Mouse (Mus musculus) monocyte, adult 5-6 weeks (primary cell): Measurements from ENCODE around the gene Gm12216. TPM values are rescaled to one million over a fixed set of nuclear protein-coding genes. Genes with fewer than 3 reads are reported as not detected.
A peak's percentile ranks its signal among the peaks of the same experiment; 100 is the strongest.

Experiments
- ATAC-seq: fragments of 153-309, 156-312 bp; replicated peaks from 2 replicates; pipeline ENCODE4 v1.8.0; 2017; ENCODE audit warnings: mild to moderate bottlenecking; ENCODE audit not compliant: low TSS enrichment, insufficient number of reproducible peaks, severe bottlenecking, poor library complexity, low FRiP score
- total RNA-seq: library from RNA; stranded (forward); fragments of 200-1000, 200-491, 200-594 nt; gene quantifications from 3 replicates; pipeline ENCODE4 v1.2.3, GENCODE M21; 2017

Gene Gm12216
- total RNA-seq, 1 experiment from 2014 or later = 5.5 TPM

GRCm38 (mm10) chr11:53839147-53839546 is 19.9 kb downstream of the Gm12216 start:
- ATAC-seq = no peak; the same call in 1 of the 2 replicates

- no peak for ATAC-seq
Measured at GRCm38 (mm10) chr11:53837731-53838130, 21.3 kb downstream of the Gm12216 start.

DNA sequence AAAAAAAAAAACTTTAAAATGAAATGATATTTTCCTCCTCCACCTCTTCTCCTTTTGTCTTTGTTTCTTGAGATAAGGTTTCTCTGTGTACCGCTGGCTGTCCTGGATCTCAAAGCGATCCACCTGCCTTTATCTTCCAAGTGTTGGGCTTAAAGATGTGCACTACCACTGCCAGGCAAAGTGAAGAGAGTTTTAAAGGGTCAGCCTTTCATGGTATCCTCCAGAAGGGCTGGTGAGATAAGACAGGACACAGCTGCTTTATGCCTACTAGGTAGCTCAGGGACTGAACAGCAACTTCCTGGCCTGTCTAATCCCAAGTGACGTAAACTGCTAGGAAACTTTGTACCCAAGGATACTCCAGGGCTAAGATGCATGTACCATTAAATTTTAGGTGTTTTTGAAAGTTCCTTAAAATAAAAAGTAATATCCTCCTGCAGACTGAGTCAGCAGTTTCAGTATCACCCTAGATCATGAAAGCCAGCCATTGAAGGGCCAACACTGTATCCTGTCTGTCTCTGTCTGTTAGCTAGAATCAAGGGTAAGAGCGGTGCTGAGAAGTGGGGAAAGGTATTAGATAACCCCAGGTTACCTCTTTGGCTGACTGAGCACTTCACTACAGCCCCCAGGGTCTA is 23.6 kb downstream of the Gm12216 start:
- ATAC-seq = no peak

DNA sequence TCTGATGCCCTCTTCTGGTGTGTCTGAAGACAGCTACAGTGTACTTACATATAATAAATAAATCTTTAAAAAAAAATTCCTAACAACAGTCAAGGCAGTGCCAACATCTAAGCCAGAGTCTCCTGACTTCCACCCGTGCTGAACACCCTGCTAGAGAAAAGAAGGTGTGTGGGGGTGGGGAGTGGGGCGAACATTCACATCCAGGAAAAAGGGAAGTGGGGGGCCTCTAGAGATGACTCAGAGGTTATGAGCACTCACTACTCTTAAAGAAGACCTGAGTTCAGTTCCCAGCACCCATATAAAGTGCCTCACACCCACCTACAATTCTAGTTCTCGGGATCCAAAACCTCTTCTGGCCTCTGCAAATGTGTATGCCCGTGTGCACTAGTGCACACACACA is 33.6 kb downstream of the Gm12216 start:
- no peak for ATAC-seq

DNA sequence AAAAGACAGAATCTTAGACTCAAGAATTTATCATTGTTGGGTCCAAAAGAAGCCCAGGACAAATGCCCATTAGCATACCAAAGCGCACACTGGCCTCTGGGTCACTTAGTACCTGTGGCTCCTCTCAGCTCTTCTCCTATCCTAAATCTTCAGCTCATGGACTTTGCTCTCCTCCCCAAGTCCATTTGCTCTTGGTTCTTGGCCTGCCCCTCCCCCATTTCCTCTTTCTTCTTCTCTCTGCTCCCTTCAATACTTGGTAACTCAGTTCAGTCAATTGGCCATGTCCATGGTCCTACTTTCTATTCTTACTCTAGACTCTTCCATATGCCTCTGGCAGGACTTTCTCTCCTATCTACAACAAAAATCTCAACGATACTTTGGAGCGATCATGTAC is 37.1 kb downstream of the Gm12216 start:
- ATAC-seq = no peak

DNA sequence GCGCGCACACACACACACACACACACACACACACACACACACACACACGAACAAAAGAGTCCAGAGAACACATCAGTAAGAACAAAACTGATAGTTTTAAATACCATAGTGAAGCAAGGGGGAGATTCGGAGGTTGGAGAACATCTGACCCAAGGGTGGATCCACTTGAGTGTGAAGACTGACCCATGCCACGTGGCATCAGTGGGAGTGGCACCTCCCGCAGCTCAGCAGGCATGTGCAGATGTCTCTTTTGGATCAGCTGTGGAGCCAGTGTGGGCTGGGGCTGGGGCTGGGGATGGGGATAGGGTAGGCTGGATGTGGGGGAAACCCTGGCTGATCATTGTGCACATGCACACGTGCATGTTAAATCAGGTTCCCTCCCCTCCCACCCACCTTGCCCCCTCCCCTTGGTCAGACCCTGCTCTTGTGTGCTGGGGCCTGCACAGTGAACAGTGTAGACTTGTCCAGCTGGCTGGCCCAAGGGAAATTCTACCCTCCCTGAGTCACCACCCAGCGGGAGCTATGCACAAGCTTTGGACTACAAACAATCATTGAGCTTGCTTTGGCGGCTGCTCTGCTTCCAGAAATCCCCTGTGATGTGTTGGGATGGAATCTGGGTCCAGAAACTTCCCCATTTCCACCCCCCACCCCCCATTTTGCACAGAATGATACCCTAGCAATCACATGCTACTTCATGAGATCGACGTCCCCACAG is 37.7 kb downstream of the Gm12216 start:
- no peak for ATAC-seq

- peak; percentile 34; the same call in 1 of the 2 replicates for ATAC-seq
Measured at GRCm38 (mm10) chr11:53820516-53821170, 38.4 kb downstream of the Gm12216 start.

GRCm38 (mm10) chr11:53819511-53819910 is 39.5 kb downstream of the Gm12216 start:
- ATAC-seq = no peak

DNA sequence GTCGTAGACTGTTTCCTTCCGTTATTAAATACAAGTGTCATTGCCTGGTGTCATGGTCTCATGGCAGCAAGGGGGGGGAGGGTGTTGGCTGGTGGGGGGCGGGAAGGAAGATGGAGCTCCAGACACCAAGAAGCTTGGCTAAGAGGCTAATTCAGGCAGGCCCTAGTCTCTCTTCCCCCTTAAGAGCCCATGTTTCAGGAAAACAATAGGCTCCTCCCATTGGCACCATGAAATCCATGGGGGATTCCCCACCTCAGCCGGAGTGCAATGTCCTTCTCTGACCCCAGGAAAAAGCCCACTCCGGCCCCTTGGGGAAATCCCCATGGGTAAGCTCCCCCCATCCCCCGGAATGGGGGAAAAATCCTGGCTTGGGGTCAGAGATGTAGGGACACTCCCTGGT is 40.3 kb downstream of the Gm12216 start:
- ATAC-seq = no peak

DNA sequence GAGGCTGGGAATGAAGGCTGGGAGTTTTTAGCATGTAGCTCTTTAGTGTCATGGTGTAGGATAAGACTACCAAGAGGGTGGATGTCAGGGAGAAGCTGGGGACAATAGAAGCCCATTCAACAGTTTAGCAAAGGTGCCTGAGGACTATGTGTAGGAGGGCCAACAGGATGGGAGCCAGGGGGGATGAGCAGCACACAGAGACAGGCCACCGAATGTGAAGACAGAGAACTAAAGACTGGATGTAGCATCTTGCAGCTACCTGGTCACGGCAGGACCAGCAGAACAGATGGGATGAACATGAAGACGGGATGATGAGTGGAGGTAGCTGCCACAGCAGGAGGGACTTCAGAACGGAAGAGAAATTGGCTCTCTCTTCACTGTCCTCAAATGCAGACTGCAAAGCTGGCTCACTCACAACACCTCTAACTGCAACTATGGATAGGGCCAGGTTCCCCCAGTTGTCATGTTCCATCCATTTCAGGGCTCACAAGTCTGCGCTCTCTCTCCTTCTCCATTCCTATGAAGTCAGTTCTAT is 42.1 kb downstream of the Gm12216 start:
- no peak for ATAC-seq

DNA sequence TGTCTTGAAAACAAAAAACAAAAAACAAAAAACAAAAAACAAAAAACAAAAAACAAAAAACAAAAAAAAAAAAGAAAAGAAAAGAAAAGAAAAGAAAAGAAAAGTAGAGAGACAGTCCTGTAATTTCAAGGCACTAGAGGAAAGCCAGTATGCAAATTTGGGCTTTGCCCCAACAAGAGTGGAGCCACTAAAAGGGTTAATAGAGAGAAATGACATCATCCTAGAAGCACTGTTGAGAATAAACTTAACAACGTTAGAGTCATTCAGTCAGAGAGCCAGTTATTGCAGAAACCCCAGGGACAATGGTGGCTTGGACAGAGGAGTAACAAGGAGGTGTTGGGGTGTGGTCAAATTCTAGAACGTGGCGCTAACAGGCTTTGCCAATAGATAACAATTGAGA is 44.2 kb downstream of the Gm12216 start:
- no peak for ATAC-seq

DNA sequence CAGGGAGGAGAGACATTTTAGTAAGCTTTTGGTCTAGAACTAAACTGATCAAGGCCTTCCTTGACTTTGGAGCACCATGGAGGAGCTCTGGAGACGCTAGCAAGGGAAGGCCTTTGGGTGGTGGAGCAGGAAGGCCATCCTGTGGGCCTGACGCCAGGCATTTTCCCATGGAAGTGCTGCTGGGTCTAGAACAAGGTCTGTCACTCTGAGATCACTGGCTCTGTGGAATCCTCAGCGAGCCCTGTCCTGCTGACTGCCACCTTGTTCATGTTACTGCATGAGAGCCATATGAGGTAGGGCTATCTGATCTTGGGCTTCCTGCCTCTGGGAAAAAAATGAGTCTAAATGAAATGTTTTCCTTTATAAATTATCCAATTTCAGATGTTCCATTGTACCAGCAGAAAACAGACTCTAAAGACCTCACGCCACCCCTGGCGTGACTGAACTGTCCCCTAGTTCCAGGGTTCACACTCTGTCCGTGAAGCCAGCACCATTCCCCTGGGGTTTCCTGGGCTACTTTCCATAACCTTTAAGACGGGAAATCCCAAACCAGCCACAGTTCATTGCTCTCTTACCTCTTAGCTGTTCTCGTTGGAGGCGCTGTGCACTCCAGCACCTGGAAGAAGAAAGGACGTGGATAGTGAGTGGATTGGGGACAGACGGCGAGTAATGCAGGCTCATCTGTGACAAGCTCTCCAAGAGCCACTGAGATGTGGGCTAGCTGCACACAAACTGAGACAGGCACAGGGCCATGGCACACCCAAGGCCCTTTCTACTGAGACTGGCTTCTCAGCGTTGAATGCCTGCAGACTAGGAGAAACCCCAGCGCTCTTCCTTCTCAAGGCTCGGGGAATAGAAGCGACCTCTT is 45.8 kb downstream of the Gm12216 start:
- ATAC-seq = no peak

- no peak for ATAC-seq
Measured at GRCm38 (mm10) chr11:53811312-53811711, 47.7 kb downstream of the Gm12216 start.

DNA sequence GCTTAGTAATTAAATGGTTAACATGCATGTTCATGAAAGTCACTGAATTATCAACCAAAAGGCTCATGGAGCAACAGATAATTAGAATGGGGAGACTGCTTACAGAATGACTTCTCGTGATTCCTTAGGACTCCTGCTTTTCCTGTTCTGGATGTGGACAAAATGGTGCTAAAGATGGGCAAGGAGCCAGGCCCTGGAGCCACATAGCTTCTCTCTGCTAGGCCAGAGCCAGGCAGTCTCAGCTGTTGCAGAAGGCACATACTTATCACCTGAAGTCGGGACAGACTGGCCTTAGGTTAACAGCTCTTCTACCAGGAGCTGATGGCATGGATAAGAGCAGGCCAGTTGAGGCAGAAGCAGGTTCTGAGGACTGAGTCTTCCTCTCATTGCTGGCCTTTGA is 48.3 kb downstream of the Gm12216 start:
- ATAC-seq = no peak

- ATAC-seq = no peak
Measured at GRCm38 (mm10) chr11:53810156-53810555, 48.9 kb downstream of the Gm12216 start.

GRCm38 (mm10) chr11:53809354-53809753 is 49.7 kb downstream of the Gm12216 start:
- ATAC-seq = no peak

DNA sequence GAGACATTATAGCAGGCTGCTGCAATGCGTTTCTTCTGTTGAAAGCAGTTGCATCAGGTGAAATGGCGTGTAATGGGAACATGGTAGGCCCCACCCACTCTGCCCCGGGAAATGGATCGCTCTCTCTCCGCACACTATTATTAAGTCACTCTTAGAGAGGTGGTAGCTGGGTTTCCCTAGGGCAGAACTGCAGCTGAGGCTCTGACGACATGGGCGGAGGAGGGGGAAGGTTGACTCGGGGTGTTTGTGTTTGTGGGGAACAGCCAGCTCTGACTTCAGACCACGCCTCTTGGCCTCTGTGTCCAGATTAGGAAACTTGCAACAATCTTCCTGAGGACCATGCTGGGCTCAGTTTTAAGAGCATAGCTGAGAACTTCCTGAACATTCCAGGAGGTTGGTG is 53.3 kb downstream of the Gm12216 start:
- peak; percentile 86 for ATAC-seq

GRCm38 (mm10) chr11:53804569-53805344 is 54.3 kb downstream of the Gm12216 start:
- ATAC-seq = no peak
